Mouse (Mus musculus) heart, postnatal 0 days (tissue): ENCODE data around the gene Atxn2. TPM values are rescaled to one million over a fixed set of nuclear protein-coding genes. Genes with fewer than 3 reads are reported as not detected.
A peak's percentile ranks its signal among the peaks of the same experiment; 100 is the strongest.

Source experiments
- ATAC-seq: fragments of 200-750 bp; cut with Nextera tagmentation; 2 replicates; pipeline ENCODE4 v1.8.0; 2017; ENCODE audit warnings: low read depth, moderate number of reproducible peaks, moderate library complexity; ENCODE audit not compliant: insufficient read depth
- DNase-seq: peaks from one replicate; pipeline ENCODE4 v3.0.0-alpha.2; 2016; ENCODE audit warnings: low spot score
- H3K27ac ChIP-seq: fragments of 300-500 bp; sonication (generic); 2 replicates; pipeline ENCODE4 v1.5.1; 2014; ENCODE audit warnings: low read depth, mild to moderate bottlenecking
- H3K27me3 ChIP-seq: fragments of 300-500 bp; sonication (generic); 2 replicates; pipeline ENCODE4 v1.6.1; 2014; ENCODE audit warnings: low read length, mixed read lengths; ENCODE audit not compliant: control insufficient read depth, insufficient read depth
- H3K36me3 ChIP-seq: fragments of 300-500 bp; sonication (generic); replicated peaks from 2 replicates; pipeline ENCODE4 v1.6.1; 2014; ENCODE audit warnings: low read length, mixed read lengths; ENCODE audit not compliant: control insufficient read depth, insufficient read depth
- H3K4me1 ChIP-seq: fragments of 300-500 bp; sonication (generic); 2 replicates; pipeline ENCODE4 v1.6.1; 2014; ENCODE audit warnings: antibody characterized with exemption; ENCODE audit not compliant: control insufficient read depth, insufficient read depth
- H3K4me2 ChIP-seq: fragments of 300-500 bp; sonication (generic); 2 replicates; pipeline ENCODE4 v1.6.1; 2014; ENCODE audit warnings: low read depth, mild to moderate bottlenecking, low read length, moderate library complexity
- H3K4me3 ChIP-seq: fragments of 300-500 bp; sonication (generic); 2 replicates; pipeline ENCODE4 v1.5.1; 2014; ENCODE audit warnings: low read depth, low read length
- H3K9ac ChIP-seq: fragments of 300-500 bp; sonication (generic); replicated peaks from 2 replicates; pipeline ENCODE4 v1.6.1; 2014; ENCODE audit warnings: low read depth, low read length, mixed read lengths
- H3K9me3 ChIP-seq: fragments of 300-500 bp; sonication (generic); replicated peaks from 2 replicates; pipeline ENCODE4 v1.6.1; 2016; ENCODE audit warnings: low read length; ENCODE audit not compliant: control insufficient read depth
- CTCF ChIP-seq: IDR thresholded peaks from 2 replicates; pipeline ENCODE4 v1.5.1; 2016; ENCODE audit warnings: antibody characterized with exemption, control low read depth, low read depth
- EP300 ChIP-seq: IDR thresholded peaks from 2 replicates; pipeline ENCODE4 v1.6.1; 2016; ENCODE audit warnings: antibody characterized with exemption, low read depth
- WGBS: fragments of 180-500 bp; shearing (Covaris S2); extraction: QIAGEN DNeasy Blood & Tissue Kit; methylation state at CpG from one replicate; pipeline ENCODE4 v1.1.7; 2014; 5-methylcytosine and 5-hydroxymethylcytosine counted together
- polyA plus RNA-seq: library from polyadenylated mRNA; unstranded; fragments of >200 nt; fragmentation: Nextera tagmentation; extraction: Ambion mirVana; gene quantifications from 2 replicates; pipeline ENCODE4 v1.2.1, GENCODE M21; 2015
- total RNA-seq: library from RNA; depleted of rRNA; stranded (reverse); fragments of >200 nt; gene quantifications from 2 replicates; pipeline ENCODE4 v1.2.3, GENCODE M21; 2014; ENCODE audit warnings: low replicate concordance

Atxn2 gene
- total and polyA plus RNA-seq, 2 experiments from 2014 or later: 41.2 to 41.7 TPM

DNA sequence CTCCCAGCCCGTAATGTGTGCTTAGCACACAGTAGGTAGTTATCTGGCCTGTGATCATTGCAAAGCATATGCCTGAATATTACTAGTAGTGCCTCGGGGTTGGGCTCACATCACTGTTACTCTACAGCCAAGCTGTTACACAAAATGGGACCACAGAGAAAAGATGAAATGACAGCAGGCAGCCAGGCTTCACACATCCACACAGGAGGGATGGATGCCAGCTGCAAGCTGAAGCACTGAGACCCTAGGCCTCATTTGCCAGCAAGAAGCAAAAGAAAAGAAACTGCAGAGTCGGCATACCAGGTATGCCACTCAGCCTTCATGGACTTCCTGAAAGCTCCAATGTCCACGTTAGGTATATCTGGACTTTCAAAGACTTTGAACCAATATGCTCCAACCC, 116.7 kb downstream of the Atxn2 start:
- TF ChIP-seq EP300 (no peak), CTCF (no peak)
- DNase-seq: no peak
- H3K36me3 ChIP-seq: peaks cover 41% of the 10 kb centered on the region
- no peak overlapping the region for H3K4me3 ChIP-seq
- WGBS: 85% methylated on average over 4 of the region's 4 CpGs
- H3K27me3 ChIP-seq: no peaks in the 10 kb centered on the region
- ATAC-seq: no peak
- no peak overlapping the region for H3K4me2 ChIP-seq
- H3K9me3 ChIP-seq: no peaks in the 10 kb centered on the region
- H3K4me1 ChIP-seq: peaks cover 31% of the 10 kb centered on the region
- no peak overlapping the region for H3K27ac ChIP-seq
- H3K9ac ChIP-seq: no peak overlapping the region

DNA sequence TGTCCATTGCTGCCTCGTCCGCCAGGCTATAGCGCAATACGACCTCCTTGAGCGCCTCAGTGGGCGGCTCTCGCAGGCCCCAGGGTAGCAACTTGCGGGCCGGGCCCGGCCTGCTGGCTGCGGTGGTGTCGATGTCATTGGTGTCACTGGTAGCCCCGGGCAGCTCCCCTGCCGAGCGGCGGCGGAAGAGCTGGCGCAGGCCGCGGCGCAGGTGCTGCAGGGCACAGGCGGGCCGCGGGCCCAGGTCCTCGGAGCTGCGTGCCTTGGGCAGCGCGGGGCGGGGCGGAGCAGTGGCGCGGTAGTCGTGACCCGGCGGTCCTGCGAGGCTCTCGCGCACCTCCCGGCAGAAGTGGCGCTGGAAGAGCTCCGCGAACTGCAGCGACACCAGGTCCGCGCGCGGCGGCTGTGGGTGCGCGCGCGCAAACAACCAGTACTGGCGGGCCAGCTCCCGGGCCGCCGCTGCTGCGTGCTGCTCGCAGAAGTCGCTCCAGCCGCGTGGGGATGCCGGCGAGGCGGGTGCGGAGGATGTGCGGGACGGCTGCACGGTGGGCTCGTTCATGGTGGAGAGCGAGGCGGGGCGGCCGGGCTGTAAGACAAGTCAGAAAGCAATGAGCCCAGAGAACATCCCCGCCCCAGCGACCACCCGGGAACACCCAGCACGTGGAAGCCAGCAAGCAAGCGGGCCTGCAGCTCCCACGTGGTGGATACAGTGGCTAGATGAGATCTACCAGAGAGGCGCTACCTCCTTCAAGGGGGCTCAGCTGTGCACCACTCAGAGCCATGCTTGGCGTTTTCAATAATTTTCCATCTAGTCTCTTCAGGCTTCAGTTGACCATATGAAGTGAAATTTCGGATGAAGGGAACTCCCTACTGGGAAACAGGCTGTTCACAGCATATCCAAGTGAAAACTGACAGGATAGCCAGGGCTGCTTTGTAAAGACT, 117.6 kb downstream of the Atxn2 start:
- no peak for TF ChIP-seq EP300
- no peak for TF ChIP-seq CTCF
- DNase-seq: no peak
- Histone ChIP-seq H3K27ac (no peak overlapping the region), H3K9me3 (no peaks in the 10 kb centered on the region), H3K4me2 (peak overlapping the region; percentile 71), H3K4me1 (peaks cover 27% of the 10 kb centered on the region), H3K9ac (0 out of 2 replicates have a peak overlapping the region, but pooled peaks have one; percentile 22), H3K36me3 (peaks cover 36% of the 10 kb centered on the region), H3K27me3 (no peaks in the 10 kb centered on the region), H3K4me3 (peak overlapping the region; percentile 38)
- peak; percentile 28; the same call in 1 of the 2 replicates for ATAC-seq
- WGBS: 32% methylated on average over 81 of the region's 82 CpGs

DNA sequence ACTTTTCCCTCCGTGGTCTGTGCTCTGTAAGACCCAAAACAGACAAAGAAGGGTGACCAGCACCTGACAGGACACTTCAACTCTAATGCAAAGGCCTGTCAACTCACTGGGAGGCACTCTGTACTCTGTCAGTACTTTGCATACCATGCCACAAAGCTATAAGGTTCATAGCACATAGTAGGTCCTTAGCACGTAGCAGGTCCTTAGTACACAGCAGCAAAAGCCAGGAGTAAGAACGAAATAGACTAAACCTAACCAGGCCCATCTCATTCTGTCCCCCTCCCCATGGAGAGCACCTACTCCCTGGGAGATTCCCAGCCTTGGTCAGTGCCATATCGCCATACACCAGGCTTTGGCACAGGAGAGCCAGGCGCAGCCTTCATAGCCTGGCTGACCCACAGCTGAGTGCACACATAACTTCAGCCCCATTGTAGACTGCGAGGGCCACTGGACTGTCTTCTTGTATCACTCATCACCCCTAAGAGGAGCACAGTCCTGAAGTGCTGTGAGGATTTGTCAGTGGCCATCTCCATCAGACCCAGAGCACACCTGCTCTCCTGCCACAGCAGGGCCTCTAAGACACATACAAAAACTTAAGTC, 120.0 kb downstream of the Atxn2 start:
- TF ChIP-seq EP300 (no peak), CTCF (no peak)
- H3K4me1 ChIP-seq: peaks cover 32% of the 10 kb centered on the region; the same call in 1 of the 2 replicates
- WGBS: 84% methylated on average over 6 of the region's 6 CpGs

DNA sequence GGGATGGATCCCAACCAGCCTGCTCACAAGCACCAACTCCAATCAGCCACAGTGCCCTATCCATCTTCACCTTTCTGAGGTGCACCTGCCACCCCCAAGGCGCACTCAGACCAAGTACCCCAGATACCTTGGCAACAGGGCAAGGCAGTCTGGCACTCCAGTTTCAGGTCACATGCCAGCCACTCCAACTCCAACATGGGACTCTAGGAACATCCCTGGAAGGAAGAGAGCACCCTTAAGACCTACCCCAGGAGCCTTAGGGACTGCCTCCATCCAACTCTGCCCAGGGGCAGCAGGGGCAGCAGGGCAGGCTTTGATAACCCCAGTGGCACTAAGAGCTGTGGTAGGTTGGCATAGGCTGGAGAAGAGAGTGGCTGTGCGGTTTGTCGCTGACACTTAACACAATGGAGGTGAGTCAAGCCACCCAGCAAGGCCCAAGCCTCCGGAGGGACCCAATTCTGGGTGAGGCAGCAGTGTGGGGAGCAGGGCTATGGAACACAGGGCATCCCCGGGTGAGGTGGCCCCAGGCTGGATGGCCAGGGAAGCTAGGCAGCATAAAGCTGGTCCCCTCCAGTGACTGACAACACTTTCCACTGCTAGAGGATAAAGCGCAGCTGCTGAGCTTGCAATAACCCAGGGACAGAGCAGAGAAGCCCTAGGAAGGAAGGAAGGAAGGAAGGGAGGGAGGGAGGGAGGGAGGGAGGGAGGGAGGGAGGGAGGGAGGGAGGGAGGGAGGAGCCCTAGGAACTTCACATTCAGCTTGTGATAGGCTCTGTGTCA, 121.4 kb downstream of the Atxn2 start:
- WGBS: 66% methylated on average over 6 of the region's 6 CpGs
- Histone ChIP-seq H3K4me1 (peaks cover 34% of the 10 kb centered on the region; the same call in 1 of the 2 replicates), H3K27me3 (no peaks in the 10 kb centered on the region), H3K4me3 (no peak overlapping the region), H3K36me3 (peaks cover 9% of the 10 kb centered on the region), H3K9me3 (no peaks in the 10 kb centered on the region), H3K27ac (peak overlapping the region; percentile 21), H3K9ac (no peak overlapping the region), H3K4me2 (peak overlapping the region; percentile 83; the same call in 1 of the 2 replicates)
- DNase-seq (no peak), ATAC-seq (no peak)
- no peak for TF ChIP-seq EP300
- no peak for TF ChIP-seq CTCF

More for the DNA sequence above, 120.0 kb downstream of the Atxn2 start:
- peaks cover 22% of the 10 kb centered on the region for H3K36me3 ChIP-seq
- H3K27me3 ChIP-seq: no peaks in the 10 kb centered on the region
- no peak overlapping the region for H3K4me3 ChIP-seq
- ATAC-seq (no peak), DNase-seq (no peak)
- no peaks in the 10 kb centered on the region for H3K9me3 ChIP-seq
- no peak overlapping the region for H3K4me2 ChIP-seq
- no peak overlapping the region for H3K9ac ChIP-seq
- no peak overlapping the region for H3K27ac ChIP-seq

DNA sequence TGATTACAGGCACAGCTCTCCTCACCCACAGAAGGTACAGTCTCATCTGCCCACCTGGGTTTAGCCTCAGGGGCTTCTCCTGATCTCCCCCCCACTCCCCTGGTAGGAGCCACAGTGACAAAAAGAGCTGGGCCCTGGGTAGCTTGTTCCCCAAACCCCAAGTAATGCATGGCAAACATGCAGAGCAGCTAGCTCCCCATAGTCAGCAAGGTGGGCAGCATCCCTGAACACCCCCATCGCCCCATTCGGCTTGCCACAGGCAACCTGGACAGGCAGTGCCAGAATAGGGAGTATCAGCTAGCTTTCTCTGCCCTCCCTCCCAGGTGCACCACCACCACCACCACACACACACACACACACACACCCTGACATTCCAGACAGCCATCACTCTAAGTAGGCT, 122.0 kb downstream of the Atxn2 start:
- DNase-seq (no peak), ATAC-seq (no peak)
- peaks cover 3% of the 10 kb centered on the region; the same call in 1 of the 2 replicates for H3K36me3 ChIP-seq
- H3K4me3 ChIP-seq: peak overlapping the region; percentile 85; the same call in 1 of the 2 replicates
- H3K9me3 ChIP-seq: no peaks in the 10 kb centered on the region
- peak overlapping the region; percentile 90 for H3K27ac ChIP-seq
- peaks cover 40% of the 10 kb centered on the region; the same call in 1 of the 2 replicates for H3K4me1 ChIP-seq
- H3K27me3 ChIP-seq: no peaks in the 10 kb centered on the region
- TF ChIP-seq EP300 (no peak), CTCF (no peak)
- peak overlapping the region; percentile 83 for H3K4me2 ChIP-seq
- H3K9ac ChIP-seq: peak overlapping the region; percentile 17; the same call in 1 of the 2 replicates
- 97% methylated on average over 2 of the region's 2 CpGs for WGBS
